Mouse (Mus musculus) ES-E14 (cell line): Measurements from ENCODE around the gene Ptcd2. TPM values are rescaled to one million over a fixed set of nuclear protein-coding genes. Genes with fewer than 3 reads are reported as not detected.
A peak's percentile ranks its signal among the peaks of the same experiment; 100 is the strongest.

ENCODE experiments used
- DNase-seq: peaks from one replicate; pipeline ENCODE4 v3.0.0-alpha.2; 2013; ENCODE audit warnings: low read depth, low spot score
- H3K27ac ChIP-seq: 2 replicates; pipeline ENCODE4 v1.5.1; 2012; ENCODE audit warnings: low read depth, mild to moderate bottlenecking, low read length, moderate library complexity, mixed read lengths; ENCODE audit not compliant: poor library complexity, insufficient read depth, severe bottlenecking
- H3K36me3 ChIP-seq: 2 replicates; pipeline ENCODE4 v1.6.1; 2012; ENCODE audit warnings: mild to moderate bottlenecking, low read length, moderate library complexity, mixed read lengths; ENCODE audit not compliant: control insufficient read depth, poor library complexity, insufficient read depth, severe bottlenecking
- H3K4me1 ChIP-seq, 2 experiments: fragments of 150-350 bp in 1 of 2; sonication (generic) in 1 of 2; 2 replicates each; pipeline ENCODE4 v1.6.1; 2012; ENCODE audit warnings: low read length in 2 of 2, mild to moderate bottlenecking in 1 of 2, mixed read lengths in 1 of 2; ENCODE audit not compliant: control insufficient read depth in 2 of 2, insufficient read depth in 2 of 2, poor library complexity in 1 of 2
- H3K4me3 ChIP-seq, 2 experiments: fragments of 150-350 bp in 1 of 2; sonication (generic) in 1 of 2; 2 replicates each; pipeline ENCODE4 v1.5.1; 2012; ENCODE audit warnings: low read length in 2 of 2, low read depth in 1 of 2, mild to moderate bottlenecking in 1 of 2, mixed read lengths in 1 of 2; ENCODE audit not compliant: insufficient read depth in 1 of 2, poor library complexity in 1 of 2, severe bottlenecking in 1 of 2
- H3K9ac ChIP-seq: 2 replicates; pipeline ENCODE4 v1.6.1; 2012; ENCODE audit warnings: low read depth, mild to moderate bottlenecking, low read length, mixed read lengths; ENCODE audit not compliant: poor library complexity, insufficient read depth, severe bottlenecking
- H3K9me3 ChIP-seq: fragments of 150-350 bp; sonication (generic); 2 replicates; pipeline ENCODE4 v1.6.1; 2012; ENCODE audit warnings: low read depth, mild to moderate bottlenecking, low read length; ENCODE audit not compliant: control insufficient read depth, insufficient read depth
- CHD2 ChIP-seq: IDR thresholded peaks from 2 replicates; pipeline ENCODE4 v1.6.1; 2014; ENCODE audit warnings: mild to moderate bottlenecking, low read depth, low read length, inconsistent platforms
- HCFC1 ChIP-seq: IDR thresholded peaks from 2 replicates; pipeline ENCODE4 v1.6.1; 2012; ENCODE audit warnings: low read length, inconsistent platforms, borderline replicate concordance; ENCODE audit not compliant: insufficient read depth
- MAFK ChIP-seq: IDR thresholded peaks from 2 replicates; pipeline ENCODE4 v1.6.1; 2014; ENCODE audit warnings: mild to moderate bottlenecking, low read depth, low read length, inconsistent platforms; ENCODE audit not compliant: insufficient read depth
- ZC3H11A ChIP-seq: IDR thresholded peaks from 2 replicates; pipeline ENCODE4 v1.6.1; 2012; ENCODE audit warnings: low read depth, mild to moderate bottlenecking, inconsistent platforms, low read length, borderline replicate concordance
- ZNF384 ChIP-seq: IDR thresholded peaks from 2 replicates; pipeline ENCODE4 v1.6.1; 2012; ENCODE audit warnings: low read depth, low read length, inconsistent platforms
- in situ Hi-C, 2 experiments: fragments of 600-800 bp; cut with MboI; formaldehyde crosslinking; loops; one replicate each; pipeline ENCODE4 v1.15.1; 2025; ENCODE audit warnings: low sequenced_read_pairs in 2 of 2, inconsistent platforms in 1 of 2; ENCODE audit not compliant: unreplicated experiment in 2 of 2
- total RNA-seq: library from RNA; depleted of rRNA; stranded (reverse); fragments of 300-350 nt; gene quantifications from 2 replicates; pipeline ENCODE4 v1.2.3, GENCODE M21; 2012; rRNA removed

The Ptcd2 gene
- total RNA-seq = 18.2 and 24.6 TPM in 2 replicates

GRCm38 (mm10) chr13:99344599-99345575, at the start of gene Ptcd2, which contains the start of gene Mrps27:
Ptcd2 (minus strand) TSS chr13:99344705.
Mrps27 (plus strand) TSS chr13:99344786.
- no peaks in the 10 kb centered on the region for H3K9me3 ChIP-seq
- DNase-seq = peak; percentile 87
- H3K27ac ChIP-seq = peak within 1 kb of the TSS; percentile 75
- H3K4me1 ChIP-seq = no peaks in the 10 kb centered on the region
- H3K36me3 ChIP-seq = peaks cover 27% of the 10 kb centered on the region
- no peak for TF ChIP-seq CHD2
- TF ChIP-seq MAFK = no peak
- TF ChIP-seq HCFC1 = peak; percentile 87
- 0 out of 2 replicates have a peak, but pooled peaks have one; percentile 13 for TF ChIP-seq ZNF384
- no peak for TF ChIP-seq ZC3H11A
- H3K9ac ChIP-seq = peak within 1 kb of the TSS; percentile 95
- in situ Hi-C loops = no loop called here
- H3K4me3 ChIP-seq = peak within 1 kb of the TSS; percentile 90 to 97

GRCm38 (mm10) chr13:99393128-99393527, 48.6 kb upstream of the Ptcd2 start:
- in situ Hi-C loops = no loop called here
- Histone ChIP-seq H3K9me3 (no peaks in the 10 kb centered on the region), H3K27ac (no peak overlapping the region), H3K36me3 (no peaks in the 10 kb centered on the region; the same call in none of the 2 replicates), H3K4me1 (peaks cover 0 to 8% of the 10 kb centered on the region in 2 experiments; a peak in 1 of 4 replicates), H3K9ac (no peak overlapping the region), H3K4me3 (no peak overlapping the region)
- TF ChIP-seq MAFK (no peak), HCFC1 (no peak), ZC3H11A (no peak), ZNF384 (no peak), CHD2 (no peak)
- DNase-seq = no peak

GRCm38 (mm10) chr13:99391417-99391816, 46.9 kb upstream of the Ptcd2 start:
- in situ Hi-C loops = no loop called here
- no peak for DNase-seq
- H3K4me1 ChIP-seq = peaks cover 0 to 5% of the 10 kb centered on the region in 2 experiments; a peak in 1 of 4 replicates

GRCm38 (mm10) chr13:99387901-99388811, 43.7 kb upstream of the Ptcd2 start:
- TF ChIP-seq MAFK (no peak), CHD2 (no peak), HCFC1 (no peak), ZNF384 (no peak), ZC3H11A (no peak)
- H3K4me3 ChIP-seq = no peak overlapping the region
- H3K4me1 ChIP-seq = peaks cover 0 to 7% of the 10 kb centered on the region in 2 experiments; a peak in 1 of 4 replicates
- no peak overlapping the region for H3K27ac ChIP-seq
- H3K36me3 ChIP-seq = no peaks in the 10 kb centered on the region; the same call in 1 of the 2 replicates
- H3K9ac ChIP-seq = no peak overlapping the region
- DNase-seq = no peak
- H3K9me3 ChIP-seq = no peaks in the 10 kb centered on the region
- in situ Hi-C loops = no loop called here

More at GRCm38 (mm10) chr13:99391417-99391816, 46.9 kb upstream of the Ptcd2 start:
- no peak overlapping the region for H3K9ac ChIP-seq
- no peak overlapping the region for H3K4me3 ChIP-seq
- no peak for TF ChIP-seq CHD2
- no peak for TF ChIP-seq ZNF384
- TF ChIP-seq HCFC1 = no peak
- no peak for TF ChIP-seq MAFK
- no peak for TF ChIP-seq ZC3H11A
- no peaks in the 10 kb centered on the region for H3K9me3 ChIP-seq
- H3K36me3 ChIP-seq = no peaks in the 10 kb centered on the region; the same call in 1 of the 2 replicates
- no peak overlapping the region for H3K27ac ChIP-seq
